Mouse (Mus musculus) intestine, embryonic 14.5 days (tissue): Measurements from ENCODE around the gene Sept3. TPM values are rescaled to one million over a fixed set of nuclear protein-coding genes. Genes with fewer than 3 reads are reported as not detected.
"Not testable (repeated sequence)": the region's sequence is repeated elsewhere in the genome, so short reads cannot be mapped to it uniquely, and the experiment has no call there.

ENCODE experiments used
- ATAC-seq: fragments of 200-750 bp; cut with Nextera tagmentation; replicated peaks from 2 replicates; pipeline ENCODE4 v1.8.0; 2017; ENCODE audit warnings: low read depth, moderate number of reproducible peaks, moderate TSS enrichment, moderate library complexity; ENCODE audit not compliant: low FRiP score, low TSS enrichment
- DNase-seq: peaks from one replicate; pipeline ENCODE4 v3.0.0-alpha.2; 2018; ENCODE audit warnings: low spot score
- H3K27ac ChIP-seq: fragments of 300-500 bp; sonication (generic); 2 replicates; pipeline ENCODE4 v1.5.1; 2014; ENCODE audit warnings: low read depth, mild to moderate bottlenecking, control low read depth
- H3K27me3 ChIP-seq: fragments of 300-500 bp; sonication (generic); replicated peaks from 2 replicates; pipeline ENCODE4 v1.6.1; 2014; ENCODE audit warnings: low read length, control low read depth; ENCODE audit not compliant: control insufficient read depth, insufficient read depth
- H3K36me3 ChIP-seq: fragments of 300-500 bp; sonication (generic); 2 replicates; pipeline ENCODE4 v1.6.1; 2014; ENCODE audit warnings: low read length, control low read depth; ENCODE audit not compliant: control insufficient read depth, insufficient read depth
- H3K4me1 ChIP-seq: fragments of 300-500 bp; sonication (generic); replicated peaks from 2 replicates; pipeline ENCODE4 v1.6.1; 2014; ENCODE audit warnings: low read length, control low read depth, mixed read lengths; ENCODE audit not compliant: control insufficient read depth, insufficient read depth
- H3K4me2 ChIP-seq: fragments of 300-500 bp; sonication (generic); 2 replicates; pipeline ENCODE4 v1.6.1; 2014; ENCODE audit warnings: low read length
- H3K4me3 ChIP-seq: fragments of 300-500 bp; sonication (generic); 2 replicates; pipeline ENCODE4 v1.5.1; 2014; ENCODE audit warnings: low read depth, low read length, control low read depth, mixed read lengths
- H3K9ac ChIP-seq: fragments of 300-500 bp; sonication (generic); 2 replicates; pipeline ENCODE4 v1.6.1; 2014; ENCODE audit warnings: mild to moderate bottlenecking, low read length
- H3K9me3 ChIP-seq: fragments of 300-500 bp; sonication (generic); 2 replicates; pipeline ENCODE4 v1.6.1; 2016; ENCODE audit warnings: low read length, control low read depth; ENCODE audit not compliant: control insufficient read depth
- WGBS: fragments of 180-500 bp; shearing (Covaris S2); extraction: QIAGEN DNeasy Blood & Tissue Kit; methylation state at CpG from one replicate; pipeline ENCODE4 v1.1.7; 2014; 5-methylcytosine and 5-hydroxymethylcytosine counted together
- polyA plus RNA-seq: library from polyadenylated mRNA; unstranded; fragments of >200 nt; fragmentation: Nextera tagmentation; extraction: Ambion mirVana; gene quantifications from 2 replicates; pipeline ENCODE4 v1.2.1, GENCODE M21; 2014

The Sept3 gene
- polyA plus RNA-seq, 1 experiment from 2014 or later, result 18.3 TPM

DNA sequence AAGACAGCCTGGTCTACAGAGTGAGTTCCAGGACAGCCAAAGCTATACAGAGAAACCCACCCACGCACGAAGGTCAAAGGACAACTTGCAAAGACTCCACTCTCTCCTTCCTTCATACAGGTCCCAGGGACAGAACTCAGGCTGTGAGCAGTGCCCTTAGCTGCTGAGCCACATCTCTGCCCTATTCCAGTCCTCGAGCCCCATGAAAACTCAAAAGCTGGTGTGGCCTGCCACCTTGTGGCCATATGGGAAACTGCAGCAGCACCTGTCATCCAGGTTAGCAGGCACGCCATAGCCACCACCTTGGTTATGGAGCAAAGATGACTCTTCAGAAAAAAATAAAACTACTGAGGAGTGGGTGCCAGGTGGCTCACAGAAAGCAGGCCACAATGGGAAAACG lies 38.1 kb upstream of the Sept3 start:
- Histone ChIP-seq H3K4me1 (no peaks in the 10 kb centered on the region), H3K4me3 (no peak overlapping the region), H3K36me3 (peaks cover 18% of the 10 kb centered on the region), H3K9ac (no peak overlapping the region), H3K27me3 (no peaks in the 10 kb centered on the region), H3K4me2 (no peak overlapping the region), H3K9me3 (no peaks in the 10 kb centered on the region), H3K27ac (no peak overlapping the region)
- WGBS, result 17% methylated on average over 5 of the region's 5 CpGs
- DNase-seq, result peak; percentile 93
- ATAC-seq, result peak; percentile 78; the same call in 1 of the 2 replicates

DNA sequence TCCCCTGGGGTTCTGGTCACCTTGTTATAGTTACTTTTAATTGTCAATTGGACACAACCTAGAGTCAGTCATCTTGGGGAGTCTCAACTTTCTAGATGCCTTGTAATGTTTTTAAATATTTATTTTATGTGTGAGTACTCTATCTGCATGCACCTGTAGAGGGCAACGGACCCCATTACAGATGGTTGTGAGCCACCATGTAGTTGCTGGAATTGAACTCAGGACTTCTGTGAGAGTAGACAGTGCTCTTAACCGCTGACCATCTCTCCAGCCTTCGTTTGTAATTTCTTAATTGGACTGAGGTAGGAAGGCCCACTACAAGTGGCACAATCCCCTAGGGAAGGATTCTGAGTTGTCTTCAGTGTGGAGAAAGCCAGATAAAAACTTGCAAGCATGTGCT lies 31.4 kb upstream of the Sept3 start:
- 63% methylated on average over 3 of the region's 3 CpGs for WGBS
- Histone ChIP-seq H3K27me3 (no peaks in the 10 kb centered on the region), H3K27ac (no peak overlapping the region), H3K4me3 (peak overlapping the region; percentile 84), H3K4me2 (peak overlapping the region; percentile 87), H3K36me3 (0 out of 2 replicates have a peak, but pooled peaks cover 4% of the 10 kb centered on the region), H3K4me1 (peaks cover 3% of the 10 kb centered on the region; the same call in 1 of the 2 replicates), H3K9me3 (no peaks in the 10 kb centered on the region), H3K9ac (no peak overlapping the region)
- DNase-seq, result no peak
- ATAC-seq, result no peak

DNA sequence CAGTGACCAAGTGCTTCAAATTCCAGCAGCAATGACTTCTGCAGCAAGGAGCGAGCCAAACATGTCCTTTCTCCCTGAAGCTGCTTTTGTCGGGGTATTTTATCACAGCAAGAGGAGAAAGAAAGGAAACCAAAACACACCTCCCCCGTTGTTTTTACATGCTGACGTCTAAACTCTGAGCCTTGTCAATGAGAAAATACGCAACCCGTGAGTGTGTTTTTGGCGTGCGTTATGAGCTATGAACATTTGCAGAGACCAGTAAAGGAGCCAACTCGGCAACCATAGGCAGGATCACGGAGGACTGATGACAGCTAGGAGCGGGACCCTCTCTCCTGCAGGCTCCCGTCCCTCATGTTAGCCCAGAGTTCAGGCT lies 31.0 kb upstream of the Sept3 start:
- Histone ChIP-seq H3K4me3 (peak overlapping the region; percentile 84), H3K4me2 (peak overlapping the region; percentile 87), H3K4me1 (peaks cover 3% of the 10 kb centered on the region; the same call in 1 of the 2 replicates), H3K27me3 (no peaks in the 10 kb centered on the region), H3K27ac (peak overlapping the region; percentile 65; the same call in 1 of the 2 replicates), H3K36me3 (0 out of 2 replicates have a peak, but pooled peaks cover 4% of the 10 kb centered on the region), H3K9ac (peak overlapping the region; percentile 66), H3K9me3 (no peaks in the 10 kb centered on the region)
- DNase-seq, result no peak
- 6% methylated on average over 12 of the region's 12 CpGs for WGBS
- no peak for ATAC-seq

DNA sequence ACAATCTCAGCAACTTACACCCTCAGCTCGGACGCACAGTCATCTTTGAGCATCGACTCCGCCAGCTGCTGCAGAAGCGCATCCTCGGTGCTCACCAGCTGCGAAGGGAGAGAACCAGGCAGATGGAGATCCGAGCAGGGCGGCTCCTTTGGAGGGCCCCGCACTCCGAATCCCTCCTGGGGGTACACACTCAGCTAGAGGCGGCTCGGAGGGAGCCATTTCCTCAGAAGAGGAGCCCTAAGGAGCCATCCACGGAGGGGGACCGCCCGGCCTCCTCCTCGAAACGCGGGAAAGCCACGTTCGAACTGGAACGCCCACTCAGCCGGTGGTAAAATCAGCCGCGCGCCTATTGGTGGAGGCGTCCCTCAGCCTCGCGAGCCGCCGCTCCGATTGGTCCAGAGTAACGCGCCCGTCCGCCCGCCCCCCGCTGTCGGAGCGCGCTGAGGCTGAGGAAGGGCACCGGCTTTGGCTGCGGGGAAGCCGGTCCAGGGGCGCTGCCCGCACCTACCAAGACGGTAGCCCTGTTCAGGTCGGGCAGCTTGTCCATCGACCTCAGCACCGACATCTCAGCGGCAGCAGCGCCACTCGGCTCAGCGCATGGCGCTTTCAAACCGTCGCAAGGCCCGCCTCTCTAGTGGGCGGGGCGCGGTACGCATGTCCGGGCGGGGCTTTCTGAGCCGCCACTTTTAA lies 30.4 kb upstream of the Sept3 start, which contains the start of gene Cenpm:
Cenpm (minus strand) TSS at position 634 of the 690 bp plus-strand sequence.
- H3K4me1 ChIP-seq, result peaks cover 3% of the 10 kb centered on the region; the same call in 1 of the 2 replicates
- H3K9me3 ChIP-seq, result no peaks in the 10 kb centered on the region
- no peaks in the 10 kb centered on the region for H3K36me3 ChIP-seq
- peak within 1 kb of the TSS; percentile 84 for H3K4me3 ChIP-seq
- DNase-seq (peak; percentile 97), ATAC-seq (peak; percentile 97)
- H3K27me3 ChIP-seq, result no peaks in the 10 kb centered on the region
- WGBS, result under 1% methylated on average over 62 of the region's 65 CpGs
- peak within 1 kb of the TSS; percentile 65 for H3K27ac ChIP-seq
- H3K4me2 ChIP-seq, result peak within 1 kb of the TSS; percentile 87
- H3K9ac ChIP-seq, result peak within 1 kb of the TSS; percentile 66

DNA sequence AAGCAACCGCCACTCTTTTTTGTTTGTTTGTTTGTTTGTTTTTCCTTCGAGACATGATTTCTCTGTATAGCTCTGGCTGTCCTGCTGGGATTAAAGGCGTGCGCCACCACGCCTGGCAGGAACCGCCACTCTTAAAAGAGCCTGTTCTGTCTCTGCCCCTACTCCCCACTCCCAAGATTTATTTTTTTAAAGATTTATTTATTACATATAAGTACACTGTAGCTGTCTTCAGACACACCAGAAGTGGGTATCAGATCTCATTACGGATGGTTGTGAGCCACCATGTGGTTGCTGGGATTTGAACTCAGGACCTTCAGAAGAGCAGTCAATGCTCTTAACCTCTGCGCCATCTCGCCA lies 29.9 kb upstream of the Sept3 start:
- Histone ChIP-seq H3K4me2 (peak overlapping the region; percentile 87), H3K4me3 (peak overlapping the region; percentile 84), H3K9ac (peak overlapping the region; percentile 66)
- 26% methylated on average over 9 of the region's 9 CpGs for WGBS
- H3K27me3 ChIP-seq, H3K27ac ChIP-seq, ATAC-seq, H3K36me3 ChIP-seq, DNase-seq, H3K9me3 ChIP-seq, H3K4me1 ChIP-seq: not testable (repeated sequence)

DNA sequence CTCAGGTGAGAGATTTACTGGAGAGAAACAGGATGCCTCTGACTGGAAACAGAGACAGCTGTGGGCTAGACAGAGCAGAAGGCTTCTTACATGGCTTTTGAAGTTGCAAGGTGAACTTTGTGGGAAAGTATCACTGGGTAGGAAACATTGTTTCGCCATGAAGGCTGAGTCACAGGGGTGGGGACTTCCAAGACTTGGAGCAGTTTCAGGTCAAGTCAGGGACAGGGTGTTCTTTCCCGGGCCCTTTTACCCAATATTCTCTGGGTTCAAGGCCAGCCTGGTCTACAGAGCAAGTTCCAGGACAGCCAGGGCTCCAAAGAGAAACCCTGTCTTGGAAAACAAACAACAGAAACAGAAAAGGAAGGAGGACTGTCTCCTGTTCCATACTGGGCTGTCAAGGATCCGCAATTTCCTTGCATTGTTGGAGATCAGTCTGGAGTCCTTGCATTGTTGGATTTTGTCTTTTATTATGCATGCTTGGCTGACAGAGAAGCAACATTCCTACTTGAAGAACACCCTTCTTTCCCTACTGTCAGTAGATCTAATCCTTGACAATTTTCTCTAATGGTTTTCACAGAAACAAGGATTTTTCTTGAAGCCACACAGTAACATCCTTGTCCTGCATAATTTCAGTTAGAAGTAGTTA lies 27.4 kb upstream of the Sept3 start:
- H3K4me1 ChIP-seq, result peaks cover 3% of the 10 kb centered on the region; the same call in 1 of the 2 replicates
- H3K4me2 ChIP-seq, result no peak overlapping the region
- no peaks in the 10 kb centered on the region for H3K27me3 ChIP-seq
- H3K9ac ChIP-seq, result no peak overlapping the region
- no peak overlapping the region for H3K27ac ChIP-seq
- no peak overlapping the region for H3K4me3 ChIP-seq
- H3K36me3 ChIP-seq, result no peaks in the 10 kb centered on the region
- no peaks in the 10 kb centered on the region for H3K9me3 ChIP-seq
- 78% methylated on average over 3 of the region's 3 CpGs for WGBS
- no peak for DNase-seq
- ATAC-seq, result no peak

DNA sequence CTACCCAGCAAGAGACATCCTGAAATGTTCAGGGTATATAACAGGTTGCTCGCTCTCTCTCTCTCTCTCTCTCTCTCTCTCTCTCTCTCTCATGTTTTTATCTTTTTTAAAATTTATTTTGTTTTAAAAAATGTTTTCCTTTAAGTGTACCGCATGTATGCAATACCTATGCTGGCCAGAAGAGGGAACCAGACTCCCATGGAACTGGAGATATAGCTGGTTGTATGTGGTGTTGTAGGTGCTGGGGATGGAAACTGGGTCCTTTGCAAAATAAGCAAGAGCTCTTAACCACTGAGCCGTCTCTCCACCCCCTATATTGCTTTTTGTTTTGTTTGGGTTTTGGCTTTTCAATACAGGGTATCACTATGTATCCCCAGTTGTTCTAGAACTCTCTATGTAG lies 23.1 kb upstream of the Sept3 start:
- 91% methylated on average over 3 of the region's 3 CpGs for WGBS
- H3K27me3 ChIP-seq, result no peaks in the 10 kb centered on the region
- no peak for ATAC-seq

DNA sequence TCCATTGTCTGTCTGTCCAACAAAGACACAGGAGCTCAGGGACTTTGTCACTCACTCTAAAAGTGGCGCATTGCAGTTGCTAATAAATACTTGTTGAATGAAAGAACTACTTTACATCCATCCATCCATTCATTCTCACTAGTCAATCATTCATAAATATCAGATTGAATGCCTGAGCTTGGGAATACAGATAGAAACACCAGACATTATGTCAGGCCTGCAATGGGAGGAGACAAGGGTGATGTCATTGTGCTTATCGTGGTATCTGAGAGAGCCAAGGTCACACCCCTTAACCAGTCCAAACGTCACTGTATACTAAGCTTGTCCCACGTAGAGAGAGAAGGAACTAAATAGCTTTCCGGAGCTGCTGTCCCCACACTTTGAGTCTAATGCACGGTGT lies 22.6 kb upstream of the Sept3 start, which contains the start of gene 1500009C09Rik:
1500009C09Rik (plus strand) TSS at position 301 of the 400 bp plus-strand sequence.
- Histone ChIP-seq H3K9ac (no peak within 1 kb of the TSS), H3K9me3 (no peaks in the 10 kb centered on the region), H3K4me1 (no peaks in the 10 kb centered on the region; the same call in 1 of the 2 replicates), H3K36me3 (no peaks in the 10 kb centered on the region), H3K27ac (no peak within 1 kb of the TSS), H3K4me2 (no peak within 1 kb of the TSS), H3K4me3 (no peak within 1 kb of the TSS), H3K27me3 (no peaks in the 10 kb centered on the region)
- DNase-seq (no peak), ATAC-seq (no peak)
- 83% methylated on average over 6 of the region's 6 CpGs for WGBS

More for the DNA sequence above, 23.1 kb upstream of the Sept3 start:
- H3K36me3 ChIP-seq, result no peaks in the 10 kb centered on the region
- no peak for DNase-seq
- no peaks in the 10 kb centered on the region; the same call in 1 of the 2 replicates for H3K4me1 ChIP-seq
- H3K4me3 ChIP-seq, result no peak overlapping the region
- H3K9ac ChIP-seq, result no peak overlapping the region
- no peak overlapping the region for H3K27ac ChIP-seq
- H3K9me3 ChIP-seq, result no peaks in the 10 kb centered on the region
- no peak overlapping the region for H3K4me2 ChIP-seq
